Mouse (Mus musculus): Measurements from ENCODE around the gene Dgkg. TPM values are rescaled to one million over a fixed set of nuclear protein-coding genes. Genes with fewer than 3 reads are reported as not detected.

The Dgkg gene
- total RNA-seq, 4 experiments from 2014 or later, result 53.2 to 63.0 (median 55.1) TPM

GRCm38 (mm10) chr16:22651244-22651643, 5.8 kb downstream of the Dgkg start:
- no peak for DNase-seq (ENCODE audit: low spot score in 2 of 2)

- DNase-seq (ENCODE audit: low spot score in 2 of 2), result no peak
Measured at GRCm38 (mm10) chr16:22645256-22645655, 11.8 kb downstream of the Dgkg start.

DNA sequence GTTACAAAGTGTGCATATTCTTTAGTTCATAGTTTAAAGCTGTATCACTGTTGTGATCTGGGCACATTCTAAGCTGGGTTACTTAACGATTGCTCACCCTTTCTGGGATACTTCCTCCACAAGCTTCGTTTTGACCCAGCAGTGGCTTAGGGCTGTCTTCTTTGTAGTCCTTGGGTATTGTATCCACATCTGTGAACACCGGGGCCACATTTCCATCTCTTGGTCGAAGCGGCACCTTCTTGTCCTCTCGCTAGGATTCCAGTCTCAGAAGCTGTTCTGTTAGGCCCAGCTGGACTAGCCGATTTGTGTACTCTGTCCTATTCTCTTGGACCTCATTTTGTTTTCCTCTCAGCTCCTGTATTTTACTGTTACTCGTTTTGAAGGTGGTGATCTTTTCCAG, 13.6 kb downstream of the Dgkg start:
- DNase-seq (ENCODE audit: low spot score in 2 of 2), result no peak

GRCm38 (mm10) chr16:22642953-22643352, 14.1 kb downstream of the Dgkg start:
- DNase-seq (ENCODE audit: low spot score in 2 of 2), result no peak

DNA sequence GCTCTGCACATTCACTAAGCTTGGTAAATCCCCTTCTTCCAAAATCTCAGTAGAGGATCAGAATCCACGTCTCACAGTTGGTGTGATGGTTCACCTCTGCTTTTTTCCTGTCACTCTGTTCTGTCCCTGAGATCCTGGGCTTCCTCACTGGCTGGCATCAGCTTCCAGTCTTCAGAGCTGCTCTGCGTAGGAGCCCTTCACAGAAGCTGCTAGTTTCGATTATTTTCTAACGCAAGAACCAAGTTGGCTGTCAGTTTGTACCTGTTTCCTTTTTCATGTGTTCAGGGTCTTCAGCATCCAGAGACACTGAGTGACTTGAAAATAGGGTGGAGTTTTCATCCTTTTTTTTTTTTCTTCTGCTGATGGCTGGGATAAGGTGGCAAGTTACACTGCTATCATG, 15.0 kb downstream of the Dgkg start:
- DNase-seq (ENCODE audit: low spot score in 2 of 2), result no peak

DNA sequence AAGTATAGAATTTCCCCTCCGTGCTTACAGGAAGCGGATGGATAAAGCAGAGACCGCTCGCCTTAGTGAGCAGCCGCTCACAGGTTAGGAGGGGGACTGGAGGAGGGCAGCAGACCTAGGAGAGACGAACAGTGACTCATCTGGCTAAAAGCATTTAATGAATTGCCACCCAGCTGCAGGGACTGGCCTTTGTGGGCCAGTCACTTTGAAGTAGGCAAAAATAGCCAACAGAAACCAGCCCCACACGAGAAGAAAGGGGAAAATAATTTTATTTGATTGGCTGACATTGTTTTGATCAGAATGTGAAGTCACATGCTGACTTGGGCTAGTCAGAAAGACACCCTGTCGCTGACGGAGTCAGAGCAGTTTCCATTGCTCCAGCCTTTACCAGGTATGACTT, 15.4 kb downstream of the Dgkg start:
- DNase-seq (ENCODE audit: low spot score in 2 of 2), result no peak

GRCm38 (mm10) chr16:22637311-22637710, 19.7 kb downstream of the Dgkg start:
- DNase-seq (ENCODE audit: low spot score in 2 of 2), result no peak

DNA sequence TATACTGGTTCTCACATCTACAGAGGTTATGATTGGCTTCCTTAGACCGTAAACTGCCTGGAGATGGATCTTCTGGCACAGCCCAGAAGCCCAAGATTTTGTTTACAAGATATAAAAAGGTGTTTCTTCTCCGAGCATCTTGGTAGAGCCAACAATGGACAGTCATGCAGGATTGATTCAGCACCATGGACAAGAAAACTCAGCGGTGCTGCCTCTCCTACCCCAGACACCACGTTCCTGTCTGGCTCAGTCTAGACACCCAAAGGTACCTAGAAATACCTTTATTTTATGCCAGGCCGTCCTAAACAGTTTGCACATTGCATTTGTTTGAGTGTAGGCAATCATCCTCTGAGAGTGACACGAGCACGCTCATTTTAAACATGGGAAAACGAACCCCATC, 21.3 kb downstream of the Dgkg start:
- DNase-seq (ENCODE audit: low spot score in 2 of 2), result no peak

GRCm38 (mm10) chr16:22633063-22633462, 24.0 kb downstream of the Dgkg start:
- no peak for DNase-seq (ENCODE audit: low spot score in 2 of 2)

- no peak for DNase-seq (ENCODE audit: low spot score in 2 of 2)
Measured at GRCm38 (mm10) chr16:22630351-22630750, 26.7 kb downstream of the Dgkg start.

DNA sequence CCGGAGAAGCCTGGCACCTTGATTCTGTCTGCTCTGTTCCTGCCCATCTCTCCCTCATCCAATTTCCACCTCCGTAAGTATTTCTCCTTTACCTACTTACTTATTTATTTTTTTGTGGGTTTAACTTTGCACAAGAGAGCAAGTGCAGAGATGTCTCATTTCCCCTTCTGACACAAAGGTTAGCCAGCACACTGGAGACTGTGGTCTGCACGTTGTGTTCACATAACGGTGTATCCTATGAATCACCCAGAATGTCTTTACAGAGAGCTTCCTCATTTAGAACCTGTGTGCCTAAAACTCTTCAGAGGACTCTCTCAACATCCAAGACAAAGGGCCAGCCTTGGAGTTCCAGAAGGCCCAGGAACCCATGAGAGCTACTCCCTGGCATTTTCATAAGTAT, 27.1 kb downstream of the Dgkg start:
- no peak for DNase-seq (ENCODE audit: low spot score in 2 of 2)

DNA sequence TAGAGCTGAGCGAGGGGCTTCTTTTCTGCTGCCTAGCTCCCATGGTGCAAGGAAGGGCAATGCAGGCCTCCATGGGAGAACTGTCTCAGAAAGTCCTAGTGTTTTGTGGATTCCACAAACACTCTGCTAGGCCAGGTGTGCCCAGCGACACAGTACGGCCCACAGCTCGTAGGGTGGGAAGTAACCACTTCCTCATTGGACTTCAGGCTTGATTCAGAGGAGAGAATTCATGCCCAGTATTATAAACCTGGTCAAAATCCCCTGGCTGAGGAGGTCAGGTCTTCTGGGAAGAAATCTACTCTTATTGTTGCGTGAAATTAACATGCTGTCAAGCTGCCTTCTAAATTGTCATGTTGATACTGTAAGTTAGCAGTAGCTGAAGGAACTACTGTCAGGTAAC, 31.0 kb downstream of the Dgkg start:
- DNase-seq (ENCODE audit: low spot score in 2 of 2), result no peak

GRCm38 (mm10) chr16:22625412-22625811, 31.6 kb downstream of the Dgkg start:
- no peak for DNase-seq (ENCODE audit: low spot score in 2 of 2)

DNA sequence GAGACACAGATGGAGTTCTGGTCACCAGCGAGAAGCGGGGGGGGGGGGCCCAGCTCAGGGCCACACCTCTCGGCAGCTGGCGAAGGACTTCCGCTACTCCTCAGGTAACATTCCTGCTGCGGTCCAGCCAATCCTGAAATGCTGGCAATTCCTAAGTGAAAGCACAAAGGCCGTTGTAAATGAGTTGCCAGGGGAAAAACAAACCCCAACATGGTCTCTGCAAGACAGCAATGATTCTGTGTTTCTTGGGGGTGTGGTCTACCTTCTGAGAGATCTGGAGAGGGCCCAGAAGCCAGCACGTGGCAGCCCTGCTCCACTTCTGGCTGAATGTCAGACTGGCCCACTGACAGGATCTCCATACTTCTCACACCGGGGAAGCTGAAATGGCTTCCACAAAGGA, 34.7 kb downstream of the Dgkg start:
- DNase-seq (ENCODE audit: low spot score in 2 of 2), result no peak

DNA sequence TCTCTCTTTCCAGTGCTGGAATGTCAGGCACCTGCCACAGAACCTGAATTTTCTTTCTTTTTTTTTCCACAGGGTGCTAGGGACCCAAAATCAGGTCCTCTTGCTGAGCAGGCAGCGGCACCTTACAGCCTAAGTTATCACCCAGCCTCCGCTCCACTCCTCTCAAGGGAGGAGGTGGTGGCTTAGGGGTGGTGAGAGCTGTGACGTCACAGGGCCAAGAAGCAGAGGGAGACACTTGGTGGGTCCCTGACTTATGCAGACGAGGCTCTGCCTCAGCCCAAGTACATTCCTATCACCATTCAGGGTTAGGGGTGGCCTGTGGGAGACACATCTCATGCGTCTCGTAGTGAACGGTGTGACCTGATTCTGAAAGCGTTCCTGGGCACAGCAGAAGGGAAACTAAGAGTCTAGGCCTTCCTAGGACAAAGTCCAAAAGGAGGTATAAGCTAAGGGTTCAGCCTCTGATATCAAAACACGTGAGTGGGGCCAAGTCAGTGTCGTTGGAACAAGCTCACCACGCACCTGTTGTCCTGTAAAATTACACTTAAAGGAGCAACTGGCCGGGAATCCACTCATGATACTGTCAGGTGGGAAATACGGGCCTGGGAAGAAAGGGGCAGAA, 35.6 kb downstream of the Dgkg start:
- no peak for DNase-seq (ENCODE audit: low spot score in 2 of 2)

DNA sequence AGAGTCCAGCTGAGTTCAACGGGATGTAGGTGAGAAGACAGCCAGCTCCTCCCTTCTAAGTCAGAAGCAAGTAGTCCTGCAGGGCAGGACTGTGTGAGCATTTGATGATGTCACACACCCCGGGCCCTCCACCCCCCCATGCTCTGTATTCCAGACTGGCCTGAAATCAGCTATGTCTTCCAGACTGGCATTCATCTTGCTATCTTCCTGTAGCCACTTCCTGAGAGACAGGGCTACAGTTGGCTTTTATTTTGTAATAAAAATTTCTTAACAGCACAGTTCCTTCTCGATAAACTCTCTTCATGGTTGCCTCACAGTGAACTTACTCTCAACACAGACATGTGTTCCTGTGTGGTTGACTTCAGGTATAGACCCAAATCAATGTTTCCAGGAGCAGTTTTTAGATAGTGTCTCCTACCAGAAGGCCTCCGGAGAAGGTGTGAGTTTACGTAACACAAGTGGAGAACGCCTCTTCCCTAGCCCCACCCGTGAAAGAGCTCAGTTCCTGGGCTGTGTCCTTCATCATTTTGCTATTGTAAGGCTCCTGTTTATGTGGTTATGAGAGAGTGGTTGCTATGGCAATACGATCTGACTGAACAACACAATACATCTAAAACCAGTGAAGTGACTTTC, 38.5 kb downstream of the Dgkg start:
- DNase-seq (ENCODE audit: low spot score in 2 of 2), result peak in 1 of 2 experiments; percentile 58

DNA sequence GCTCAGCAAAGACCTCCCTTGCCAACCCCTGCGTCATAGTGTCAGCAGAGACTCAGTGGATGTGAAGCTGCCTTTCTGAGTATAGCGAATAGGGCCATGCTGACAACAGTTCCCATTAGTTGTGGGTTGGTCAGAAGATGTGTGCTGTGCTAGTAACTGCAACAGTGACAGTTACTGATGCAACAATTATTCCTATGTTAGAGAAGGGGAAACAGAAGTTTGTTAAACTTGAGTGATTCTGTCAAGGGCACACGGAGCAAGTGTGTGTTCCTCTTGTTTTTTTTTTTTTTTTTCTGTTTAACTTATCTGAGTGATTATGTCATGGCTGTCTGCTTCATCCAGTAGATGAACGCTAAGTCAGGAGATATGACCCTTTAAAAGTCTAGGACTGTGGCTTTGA, 41.2 kb downstream of the Dgkg start:
- no peak for DNase-seq (ENCODE audit: low spot score in 2 of 2)

DNA sequence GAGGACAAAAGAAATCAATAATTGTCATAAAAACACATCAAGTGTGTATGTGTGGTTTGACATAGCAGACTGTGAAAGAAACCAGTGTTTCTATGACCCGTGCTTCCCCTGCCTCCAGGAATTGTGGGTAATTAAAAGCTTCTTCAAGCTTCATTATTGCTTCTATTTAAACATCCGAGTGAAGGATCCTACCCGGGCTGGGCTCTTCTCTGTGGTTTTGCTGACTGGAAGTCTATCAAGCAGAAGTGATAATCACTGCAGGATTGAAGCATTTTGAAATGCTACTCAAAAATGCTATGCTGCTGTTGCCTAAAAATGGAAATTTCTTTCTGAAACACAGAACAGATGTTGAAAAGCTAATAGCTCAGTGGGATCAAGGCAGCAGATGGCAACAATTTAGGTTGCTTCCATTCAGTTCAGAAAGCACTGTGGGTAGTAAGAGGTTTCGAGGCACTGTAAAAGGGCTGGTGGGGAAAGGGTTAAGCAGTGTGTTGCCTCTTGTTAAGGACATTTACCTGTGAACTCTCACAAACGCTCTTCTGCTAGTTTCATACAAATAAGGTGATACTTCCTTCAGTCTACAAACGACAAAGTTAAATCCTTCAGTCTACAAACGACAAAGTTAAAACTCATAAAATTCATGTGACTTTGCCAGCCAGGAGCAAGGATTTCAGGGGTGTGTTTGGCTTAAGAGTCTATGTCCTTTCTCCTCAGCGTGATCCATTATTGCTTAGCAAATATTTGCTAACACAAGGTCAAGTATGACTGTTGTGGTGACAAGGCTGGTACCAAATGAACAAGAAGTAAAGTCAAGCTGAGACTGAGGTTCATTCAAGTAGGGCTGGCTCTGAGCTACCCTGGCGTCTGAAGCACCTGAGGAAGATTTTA, 43.6 kb downstream of the Dgkg start:
- DNase-seq (ENCODE audit: low spot score in 2 of 2), result no peak

DNA sequence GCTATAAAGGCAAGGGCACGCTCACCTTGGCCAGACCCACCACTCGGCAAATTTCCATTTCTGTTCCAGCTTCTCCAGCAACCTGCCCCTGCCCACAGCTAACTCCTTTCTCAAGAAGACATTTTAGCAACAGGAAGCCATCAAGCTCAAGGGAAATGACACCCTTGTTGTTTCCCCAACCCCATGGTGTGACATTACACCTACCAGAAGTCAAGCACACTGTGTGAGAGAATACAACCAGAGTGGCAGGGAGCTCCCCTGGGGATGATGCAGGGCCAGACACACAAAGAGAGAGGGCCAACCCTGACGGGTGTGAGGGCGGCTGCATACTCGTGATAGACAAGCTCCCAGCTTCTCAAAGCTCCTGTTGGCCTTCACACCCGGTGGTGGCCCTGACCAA, 49.0 kb downstream of the Dgkg start:
- no peak for DNase-seq (ENCODE audit: low spot score in 2 of 2)

- DNase-seq (ENCODE audit: low spot score in 2 of 2), result no peak
Measured at GRCm38 (mm10) chr16:22606989-22607388, 50.0 kb downstream of the Dgkg start.

DNA sequence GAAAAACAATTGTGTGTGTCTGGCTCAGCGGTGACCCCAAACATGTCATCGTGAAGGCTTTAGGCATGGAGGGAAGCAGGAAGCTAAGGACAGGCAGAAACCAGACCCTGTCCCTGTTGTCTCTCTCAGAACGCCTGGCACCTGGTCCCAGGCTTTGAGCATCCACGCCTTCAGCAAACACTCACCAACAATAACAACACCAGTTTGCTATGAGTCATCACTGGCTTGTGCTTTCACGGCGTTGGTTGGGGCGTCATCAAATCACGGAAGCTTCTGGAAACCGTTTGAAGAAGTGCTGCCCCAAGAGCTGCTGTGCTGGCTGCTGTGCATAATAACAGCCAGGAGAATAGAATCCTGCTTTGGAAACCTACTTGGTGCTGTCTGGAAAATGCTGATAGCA, 54.6 kb downstream of the Dgkg start:
- peak in 1 of 2 experiments; percentile 36 for DNase-seq (ENCODE audit: low spot score in 2 of 2)

GRCm38 (mm10) chr16:22601756-22602155, 55.3 kb downstream of the Dgkg start:
- no peak for DNase-seq (ENCODE audit: low spot score in 2 of 2)
